Mouse (Mus musculus): ENCODE results near the gene Rnf220. TPM values are rescaled to one million over a fixed set of nuclear protein-coding genes. Genes with fewer than 3 reads are reported as not detected.

Gene Rnf220
- total and polyA plus RNA-seq, 3 experiments = 64.4 to 117 (median 86.8) TPM

DNA sequence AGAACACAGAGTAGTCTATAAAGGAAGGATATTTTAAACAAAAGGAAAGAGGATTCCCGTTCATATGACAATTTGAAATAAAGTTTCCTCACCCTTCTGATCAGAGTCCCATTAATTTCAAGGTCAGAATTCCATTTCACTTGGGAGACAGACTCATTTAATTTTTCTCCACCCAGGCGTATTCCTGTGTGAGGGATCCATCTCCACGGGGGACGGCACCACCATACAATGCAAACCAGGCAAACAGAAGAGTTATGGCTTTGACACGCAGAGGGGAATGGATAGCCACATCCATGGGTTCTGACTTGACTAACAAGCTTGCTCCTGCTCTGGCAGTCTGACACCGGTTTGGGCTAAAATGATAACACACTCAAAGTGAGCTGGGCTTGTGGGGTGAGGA lies 9.4 kb downstream of the Rnf220 start:
- peaks cover 0 to 10% of the 10 kb centered on the region in 2 experiments; a peak in 1 of 4 replicates for H3K4me1 ChIP-seq (ENCODE audit: control insufficient read depth in 1 of 2, insufficient read depth in 2 of 2)
- DNase-seq (ENCODE audit: extremely low read depth) = no peak
- no peaks in the 10 kb centered on the region for H3K36me3 ChIP-seq (replicated peaks in 1 of 2; ENCODE audit: control insufficient read depth in 1 of 2, insufficient read depth in 1 of 2, low read length in 1 of 2)
- no peaks in the 10 kb centered on the region for H3K9me3 ChIP-seq (replicated peaks; ENCODE audit: low read length)
- H3K4me3 ChIP-seq (replicated peaks in 1 of 3; ENCODE audit: low read depth in 2 of 3, low read length in 2 of 3, poor library complexity in 1 of 3) = no peak overlapping the region
- in situ Hi-C loops (cut with MboI; ENCODE audit: low pct_ligation_motif_present, low pct_unique_long_range_greater_than_20kb, low sequenced_read_pairs) = no loop called here
- H3K79me2 ChIP-seq (replicated peaks; ENCODE audit: control insufficient read depth, extremely low read depth, insufficient read depth, poor library complexity, severe bottlenecking) = no peaks in the 10 kb centered on the region
- H3K27me3 ChIP-seq (replicated peaks) = peaks cover 3% of the 10 kb centered on the region
- H3K27ac ChIP-seq (ENCODE audit: insufficient read depth, low read depth) = no peak overlapping the region
- no peak for TF ChIP-seq BHLHE40 (IDR thresholded peaks at IDR 0.05; ENCODE audit: low read depth, low read length)
- no peak for TF ChIP-seq CHD2 (IDR thresholded peaks at IDR 0.05; ENCODE audit: low read length)
- no peak for TF ChIP-seq KAT2A (IDR thresholded peaks at IDR 0.05; ENCODE audit: insufficient replicate concordance, low read length)
- no peak for TF ChIP-seq NRF1 (IDR thresholded peaks at IDR 0.05; ENCODE audit: low read depth, low read length)
- no peak for TF ChIP-seq HCFC1 (IDR thresholded peaks at IDR 0.05; ENCODE audit: low read depth, low read length)
- TF ChIP-seq RAD21 (IDR thresholded peaks at IDR 0.05; ENCODE audit: low read depth, low read length) = no peak
- TF ChIP-seq USF1 (IDR thresholded peaks at IDR 0.05; ENCODE audit: low read depth, low read length) = no peak
- TF ChIP-seq JUN (IDR thresholded peaks at IDR 0.05; ENCODE audit: insufficient read depth, low read depth, low read length) = no peak
- TF ChIP-seq MYC (IDR thresholded peaks at IDR 0.05; ENCODE audit: low read depth, low read length) = no peak
- TF ChIP-seq ETS1 (conservative IDR thresholded peaks at IDR 0.05; ENCODE audit: low read depth, low read length) = no peak
- no peak for TF ChIP-seq POLR2AphosphoS2 (IDR thresholded peaks at IDR 0.05; ENCODE audit: low read depth, low read length)
- no peak for TF ChIP-seq PAX5 (IDR thresholded peaks at IDR 0.05; ENCODE audit: low read length)
- no peak for TF ChIP-seq EP300 (IDR thresholded peaks at IDR 0.05; ENCODE audit: low read length)
- TF ChIP-seq POLR2A (IDR thresholded peaks at IDR 0.05; ENCODE audit: low read depth, low read length) = no peak
- TF ChIP-seq TBP (conservative IDR thresholded peaks at IDR 0.05; ENCODE audit: low read depth, low read length) = no peak
- dilution Hi-C loops (cut with MboI; ENCODE audit: extremely low pct_ligation_motif_present, extremely low pct_unique_long_range_greater_than_20kb, low sequenced_read_pairs) = no loop called here
- no peak overlapping the region for H3K9ac ChIP-seq (ENCODE audit: insufficient read depth, low read depth)
- no peak overlapping the region for H3K4me2 ChIP-seq (ENCODE audit: insufficient read depth, low read depth, poor library complexity, severe bottlenecking)

DNA sequence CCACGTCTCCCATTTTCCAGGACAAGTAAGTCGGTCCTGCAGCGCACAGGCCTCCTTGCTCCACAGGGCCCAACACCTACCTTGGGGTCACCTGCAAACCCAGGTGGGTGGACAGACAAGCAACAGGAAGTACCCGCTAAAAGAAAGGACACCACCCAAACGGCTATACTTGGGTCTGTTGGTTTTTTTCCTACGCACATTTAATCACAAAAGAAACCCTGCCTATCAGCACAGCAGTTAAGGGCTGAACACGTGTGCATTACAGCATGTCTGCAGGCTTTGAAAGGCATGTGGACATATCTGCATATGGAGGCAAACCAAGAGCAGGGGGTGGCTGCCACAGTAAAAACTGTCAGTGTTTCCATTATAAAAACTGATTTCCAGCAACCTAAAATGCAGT lies 10.7 kb downstream of the Rnf220 start:
- TF ChIP-seq MAX (IDR thresholded peaks at IDR 0.05; ENCODE audit: low read length) = 0 out of 2 replicates have a peak, but pooled peaks have one; percentile 20
- TF ChIP-seq ZNF384 (IDR thresholded peaks at IDR 0.05; ENCODE audit: low read depth, low read length) = no peak
- TF ChIP-seq BHLHE40 (IDR thresholded peaks at IDR 0.05; ENCODE audit: low read depth, low read length) = 0 out of 2 replicates have a peak, but pooled peaks have one; percentile 8
- Histone ChIP-seq H3K27ac (ENCODE audit: insufficient read depth, low read depth) (no peak overlapping the region), H3K9ac (ENCODE audit: insufficient read depth, low read depth) (no peak overlapping the region), H3K79me2 (replicated peaks; ENCODE audit: control insufficient read depth, extremely low read depth, insufficient read depth, poor library complexity, severe bottlenecking) (no peaks in the 10 kb centered on the region), H3K36me3 (replicated peaks in 1 of 2; ENCODE audit: control insufficient read depth in 1 of 2, insufficient read depth in 1 of 2, low read length in 1 of 2) (no peaks in the 10 kb centered on the region), H3K4me3 (replicated peaks in 1 of 3; ENCODE audit: low read depth in 2 of 3, low read length in 2 of 3, poor library complexity in 1 of 3) (no peak overlapping the region), H3K4me1 (ENCODE audit: control insufficient read depth in 1 of 2, insufficient read depth in 2 of 2) (peaks cover 0 to 11% of the 10 kb centered on the region in 2 experiments; a peak in 1 of 4 replicates), H3K4me2 (ENCODE audit: insufficient read depth, low read depth, poor library complexity, severe bottlenecking) (no peak overlapping the region), H3K9me3 (replicated peaks; ENCODE audit: low read length) (no peaks in the 10 kb centered on the region), H3K27me3 (replicated peaks) (peaks cover 3% of the 10 kb centered on the region)
- dilution Hi-C loops (cut with MboI; ENCODE audit: extremely low pct_ligation_motif_present, extremely low pct_unique_long_range_greater_than_20kb, low sequenced_read_pairs) (no loop called here), in situ Hi-C loops (cut with MboI; ENCODE audit: low pct_ligation_motif_present, low pct_unique_long_range_greater_than_20kb, low sequenced_read_pairs) (no loop called here)
- DNase-seq (ENCODE audit: extremely low read depth) = no peak

Data from CH12.LX (cell line).